Mouse (Mus musculus) lung, postnatal 0 days (tissue): ENCODE data around the gene Cfdp1. TPM values are rescaled to one million over a fixed set of nuclear protein-coding genes. Genes with fewer than 3 reads are reported as not detected.

Experiments used
- ATAC-seq: fragments of 200-750 bp; cut with Nextera tagmentation; 2 replicates; pipeline ENCODE4 v1.8.0; 2017; ENCODE audit warnings: moderate library complexity
- DNase-seq: peaks from one replicate; pipeline ENCODE4 v3.0.0-alpha.2; 2016; ENCODE audit warnings: low spot score
- H3K27ac ChIP-seq: fragments of 300-500 bp; sonication (generic); 2 replicates; pipeline ENCODE4 v1.5.1; 2014; ENCODE audit warnings: antibody characterized with exemption, mild to moderate bottlenecking, low read length, mixed read lengths
- H3K27me3 ChIP-seq: fragments of 300-500 bp; sonication (generic); replicated peaks from 2 replicates; pipeline ENCODE4 v1.6.1; 2014; ENCODE audit warnings: low read length, mixed read lengths; ENCODE audit not compliant: insufficient read depth
- H3K36me3 ChIP-seq: fragments of 300-500 bp; sonication (generic); 2 replicates; pipeline ENCODE4 v1.6.1; 2014; ENCODE audit warnings: low read length, mixed read lengths; ENCODE audit not compliant: insufficient read depth
- H3K4me1 ChIP-seq: fragments of 300-500 bp; sonication (generic); 2 replicates; pipeline ENCODE4 v1.6.1; 2014; ENCODE audit warnings: antibody characterized with exemption, low read depth, low read length, mixed read lengths; ENCODE audit not compliant: insufficient read depth
- H3K4me2 ChIP-seq: fragments of 300-500 bp; sonication (generic); replicated peaks from 2 replicates; pipeline ENCODE4 v1.6.1; 2014; ENCODE audit warnings: low read depth, mild to moderate bottlenecking, low read length, moderate library complexity, mixed read lengths
- H3K4me3 ChIP-seq: fragments of 300-500 bp; sonication (generic); 2 replicates; pipeline ENCODE4 v1.5.1; 2014; ENCODE audit warnings: low read depth, low read length
- H3K9ac ChIP-seq: fragments of 300-500 bp; sonication (generic); replicated peaks from 2 replicates; pipeline ENCODE4 v1.6.1; 2014; ENCODE audit warnings: low read depth, mild to moderate bottlenecking
- H3K9me3 ChIP-seq: fragments of 300-500 bp; sonication (generic); 2 replicates; pipeline ENCODE4 v1.6.1; 2016; ENCODE audit warnings: low read length, mixed read lengths
- CTCF ChIP-seq: IDR thresholded peaks from 2 replicates; pipeline ENCODE4 v1.5.1; 2016; ENCODE audit warnings: antibody characterized with exemption, mild to moderate bottlenecking
- EP300 ChIP-seq: IDR thresholded peaks from 2 replicates; pipeline ENCODE4 v1.6.1; 2016; ENCODE audit warnings: antibody characterized with exemption, mild to moderate bottlenecking, control low read depth
- WGBS: fragments of 180-500 bp; shearing (Covaris S2); extraction: QIAGEN DNeasy Blood & Tissue Kit; methylation state at CpG from one replicate; pipeline ENCODE4 v1.1.7; 2014; 5-methylcytosine and 5-hydroxymethylcytosine counted together
- polyA plus RNA-seq: library from polyadenylated mRNA; unstranded; fragments of >200 nt; fragmentation: Nextera tagmentation; extraction: Ambion mirVana; gene quantifications from 2 replicates; pipeline ENCODE4 v1.2.1, GENCODE M21; 2015

Cfdp1 gene
- polyA plus RNA-seq, 1 experiment from 2014 or later: 93.9 TPM

GRCm38 (mm10) chr8:111740994-111741393 is 113.1 kb downstream of the Cfdp1 start:
- Histone ChIP-seq H3K4me2 (no peak overlapping the region), H3K27me3 (no peaks in the 10 kb centered on the region), H3K4me1 (peaks cover 57% of the 10 kb centered on the region), H3K9me3 (no peaks in the 10 kb centered on the region), H3K27ac (peak overlapping the region; percentile 69), H3K9ac (no peak overlapping the region), H3K36me3 (no peaks in the 10 kb centered on the region), H3K4me3 (no peak overlapping the region)
- DNase-seq (peak; percentile 74), ATAC-seq (peak; percentile 45)
- WGBS: 51% methylated on average over 8 of the region's 8 CpGs
- no peak for TF ChIP-seq EP300
- no peak for TF ChIP-seq CTCF

- DNase-seq (no peak), ATAC-seq (no peak)
- 62% methylated on average over 7 of the region's 7 CpGs for WGBS
These were observed 113.8 kb downstream of the Cfdp1 start for GRCm38 (mm10) chr8:111740301-111740711.

GRCm38 (mm10) chr8:111739604-111740003 is 114.5 kb downstream of the Cfdp1 start:
- TF ChIP-seq CTCF (peak; percentile 63), EP300 (no peak)
- Histone ChIP-seq H3K4me2 (peak overlapping the region; percentile 0; the same call in 1 of the 2 replicates), H3K9me3 (no peaks in the 10 kb centered on the region), H3K9ac (no peak overlapping the region), H3K36me3 (no peaks in the 10 kb centered on the region), H3K27ac (peak overlapping the region; percentile 69), H3K27me3 (no peaks in the 10 kb centered on the region), H3K4me3 (no peak overlapping the region), H3K4me1 (peaks cover 61% of the 10 kb centered on the region)
- DNase-seq (peak; percentile 40), ATAC-seq (peak; percentile 2; the same call in 1 of the 2 replicates)
- 43% methylated on average over 7 of the region's 7 CpGs for WGBS

More at GRCm38 (mm10) chr8:111740301-111740711, 113.8 kb downstream of the Cfdp1 start:
- Histone ChIP-seq H3K27me3 (no peaks in the 10 kb centered on the region), H3K4me1 (peaks cover 57% of the 10 kb centered on the region), H3K4me3 (no peak overlapping the region), H3K27ac (peak overlapping the region; percentile 69), H3K9ac (no peak overlapping the region), H3K36me3 (no peaks in the 10 kb centered on the region), H3K9me3 (no peaks in the 10 kb centered on the region), H3K4me2 (no peak overlapping the region)
- no peak for TF ChIP-seq CTCF

DNA sequence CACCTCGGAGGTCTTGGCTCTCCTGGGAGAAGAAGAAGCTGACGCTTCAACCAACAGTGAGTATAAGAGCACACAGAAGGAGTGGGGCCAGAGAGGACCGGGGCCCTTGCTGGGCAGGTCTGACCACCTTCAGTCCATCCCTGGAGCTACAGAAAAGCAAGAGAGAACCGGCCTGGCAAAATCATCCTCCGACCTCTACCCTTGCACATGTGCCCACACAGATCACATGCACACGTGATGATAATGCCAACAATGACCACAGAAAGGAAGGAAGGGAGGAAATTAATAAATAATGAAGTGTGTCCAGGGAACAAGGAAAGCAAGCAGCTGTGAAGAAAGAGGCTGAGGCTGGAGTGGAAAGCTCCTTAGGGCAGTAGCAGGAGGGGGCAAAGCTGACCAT is 115.2 kb downstream of the Cfdp1 start:
- TF ChIP-seq CTCF (no peak), EP300 (no peak)
- peaks cover 62% of the 10 kb centered on the region for H3K4me1 ChIP-seq

DNA sequence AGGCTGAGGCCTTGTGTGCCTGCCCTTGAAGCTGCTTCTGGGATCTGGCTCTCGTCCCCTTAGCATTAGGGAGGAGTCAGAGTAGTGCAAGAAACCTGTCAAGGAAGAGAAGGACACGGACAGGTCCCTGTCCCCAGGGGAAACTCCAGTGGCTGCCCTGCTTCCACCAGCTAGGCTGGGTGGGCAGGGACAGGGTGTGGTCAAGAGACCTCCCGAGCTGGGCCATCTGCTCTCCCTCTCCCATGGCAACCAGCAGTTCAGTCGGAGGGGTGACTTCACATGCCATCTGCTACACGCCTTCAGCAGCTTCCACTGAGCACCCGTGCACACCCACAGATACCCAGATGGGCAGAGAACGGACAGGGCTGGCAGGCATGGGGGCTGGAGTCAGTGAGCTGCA is 117.8 kb downstream of the Cfdp1 start:
- no peak overlapping the region for H3K9ac ChIP-seq

More for the DNA sequence above, 115.2 kb downstream of the Cfdp1 start:
- ATAC-seq: no peak
- Histone ChIP-seq H3K27me3 (no peaks in the 10 kb centered on the region), H3K9ac (no peak overlapping the region), H3K27ac (0 out of 2 replicates have a peak overlapping the region, but pooled peaks have one; percentile 2), H3K4me2 (no peak overlapping the region), H3K9me3 (no peaks in the 10 kb centered on the region), H3K36me3 (no peaks in the 10 kb centered on the region), H3K4me3 (no peak overlapping the region)
- 30% methylated on average over 6 of the region's 6 CpGs for WGBS
- DNase-seq: no peak

GRCm38 (mm10) chr8:111735791-111736190 is 118.3 kb downstream of the Cfdp1 start:
- H3K4me1 ChIP-seq: peaks cover 66% of the 10 kb centered on the region
- no peaks in the 10 kb centered on the region for H3K36me3 ChIP-seq
- no peaks in the 10 kb centered on the region for H3K9me3 ChIP-seq
- H3K4me3 ChIP-seq: no peak overlapping the region
- DNase-seq (no peak), ATAC-seq (no peak)
- peak overlapping the region; percentile 78 for H3K27ac ChIP-seq
- 0 out of 2 replicates have a peak overlapping the region, but pooled peaks have one; percentile 27 for H3K4me2 ChIP-seq
- no peaks in the 10 kb centered on the region for H3K27me3 ChIP-seq
- no peak overlapping the region for H3K9ac ChIP-seq
- TF ChIP-seq CTCF: no peak
- no peak for TF ChIP-seq EP300
- 58% methylated on average over 4 of the region's 4 CpGs for WGBS

More for the DNA sequence above, 117.8 kb downstream of the Cfdp1 start:
- Histone ChIP-seq H3K36me3 (no peaks in the 10 kb centered on the region), H3K27ac (peak overlapping the region; percentile 78), H3K27me3 (no peaks in the 10 kb centered on the region), H3K4me3 (no peak overlapping the region), H3K4me2 (no peak overlapping the region), H3K9me3 (no peaks in the 10 kb centered on the region), H3K4me1 (peaks cover 66% of the 10 kb centered on the region)
- DNase-seq (no peak), ATAC-seq (no peak)
- WGBS: 39% methylated on average over 6 of the region's 7 CpGs
- TF ChIP-seq EP300: no peak
- TF ChIP-seq CTCF: no peak
